Mouse (Mus musculus) megakaryocyte progenitor cell, adult 5-6 weeks (primary cell): ENCODE measurements around the gene Olfr1129. TPM values are rescaled to one million over a fixed set of nuclear protein-coding genes. Genes with fewer than 3 reads are reported as not detected.
"Not testable (repeated sequence)": the region's sequence is repeated elsewhere in the genome, so short reads cannot be mapped to it uniquely, and the experiment has no call there.

Source experiments
- ATAC-seq: replicated peaks from 2 replicates; pipeline ENCODE4 v1.8.0; 2016; ENCODE audit warnings: mild to moderate bottlenecking, moderate TSS enrichment, inconsistent platforms; ENCODE audit not compliant: poor library complexity
- total RNA-seq, 2 experiments: library from RNA; stranded (forward) in 1 of 2; stranded (reverse) in 1 of 2; fragments of 157-497, 149-512 nt in 1 of 2; fragments of 200-1000 nt in 1 of 2; gene quantifications; 2 replicates each; pipeline versions ENCODE4 v1.2.3 to v1.2.4; 2015 to 2017

Olfr1129 gene
- total RNA-seq (2015) = not detected in 2 replicates
- total RNA-seq (2017) = not detected in 2 replicates

GRCm38 (mm10) chr2:87573602-87574001, at the start of gene Olfr1129:
TSS of gene Olfr1129 (plus strand) at chr2:87573902.
- not testable (repeated sequence) for ATAC-seq

- not testable (repeated sequence) for ATAC-seq
Observed at GRCm38 (mm10) chr2:87525899-87526616, 47.6 kb upstream of the Olfr1129 start.

- ATAC-seq = no peak
Observed at GRCm38 (mm10) chr2:87531496-87531895, 42.2 kb upstream of the Olfr1129 start, which contains the start of gene Olfr153. TSS of gene Olfr153 (plus strand) at chr2:87531796.

- no peak for ATAC-seq
Observed at GRCm38 (mm10) chr2:87534826-87535225, 38.9 kb upstream of the Olfr1129 start.

- no peak for ATAC-seq
Observed at GRCm38 (mm10) chr2:87545442-87545841, 28.3 kb upstream of the Olfr1129 start, which contains the start of gene Olfr1128. TSS of gene Olfr1128 (minus strand) at chr2:87545542.

- not testable (repeated sequence) for ATAC-seq
Observed at GRCm38 (mm10) chr2:87605912-87606311, 32.2 kb downstream of the Olfr1129 start, which contains the start of gene Olfr1130. TSS of gene Olfr1130 (plus strand) at chr2:87606212.

GRCm38 (mm10) chr2:87626804-87627203, 53.1 kb downstream of the Olfr1129 start, which contains the start of gene Olfr1131:
TSS of gene Olfr1131 (plus strand) at chr2:87627104.
- ATAC-seq = no peak

Other genes with a start within 250 kb of the Olfr1129 start
- not detected in 2 replicates for gene Olfr1120, start 219.1 kb upstream of the Olfr1129 start, total RNA-seq (2015)
- not detected in 2 replicates for gene Olfr1120, start 219.1 kb upstream of the Olfr1129 start, total RNA-seq (2017)
- not detected in 2 replicates for gene Olfr1121, start 204.0 kb upstream of the Olfr1129 start, total RNA-seq (2015)
- gene Olfr1121, start 204.0 kb upstream of the Olfr1129 start, total RNA-seq (2017) = not detected in 2 replicates
- not detected in 2 replicates for gene Olfr1122, start 188.1 kb upstream of the Olfr1129 start, total RNA-seq (2015)
- gene Olfr1122, start 188.1 kb upstream of the Olfr1129 start, total RNA-seq (2017) = not detected in 2 replicates
- gene Olfr1123, start 157.3 kb upstream of the Olfr1129 start, total RNA-seq (2015) = not detected in 2 replicates
- gene Olfr1123, start 157.3 kb upstream of the Olfr1129 start, total RNA-seq (2017) = not detected in 2 replicates
- not detected in 2 replicates for gene Olfr1124, start 143.6 kb upstream of the Olfr1129 start, total RNA-seq (2015)
- not detected in 2 replicates for gene Olfr1124, start 143.6 kb upstream of the Olfr1129 start, total RNA-seq (2017)
- gene Olfr1126, start 119.9 kb upstream of the Olfr1129 start, total RNA-seq (2015) = not detected in 2 replicates
- gene Olfr1126, start 119.9 kb upstream of the Olfr1129 start, total RNA-seq (2017) = not detected in 2 replicates
- gene Pramel7, start 76.8 kb upstream of the Olfr1129 start, total RNA-seq (2015) = not detected in 2 replicates
- gene Pramel7, start 76.8 kb upstream of the Olfr1129 start, total RNA-seq (2017) = not detected in 2 replicates
- gene Pramel6, start 67.3 kb upstream of the Olfr1129 start, total RNA-seq (2015) = not detected in 2 replicates
- gene Pramel6, start 67.3 kb upstream of the Olfr1129 start, total RNA-seq (2017) = not detected in 2 replicates
- gene Olfr153, start 42.1 kb upstream of the Olfr1129 start, total RNA-seq (2015) = not detected in 2 replicates
- not detected in 2 replicates for gene Olfr153, start 42.1 kb upstream of the Olfr1129 start, total RNA-seq (2017)
- gene Olfr1128, start 28.4 kb upstream of the Olfr1129 start, total RNA-seq (2015) = not detected in 2 replicates
- gene Olfr1128, start 28.4 kb upstream of the Olfr1129 start, total RNA-seq (2017) = not detected in 2 replicates
- gene Olfr1130, start 32.3 kb downstream of the Olfr1129 start, total RNA-seq (2015) = not detected in 2 replicates
- gene Olfr1130, start 32.3 kb downstream of the Olfr1129 start, total RNA-seq (2017) = not detected in 2 replicates
- not detected in 2 replicates for gene Olfr1131, start 53.2 kb downstream of the Olfr1129 start, total RNA-seq (2015)
- gene Olfr1131, start 53.2 kb downstream of the Olfr1129 start, total RNA-seq (2017) = not detected in 2 replicates
- not detected in 2 replicates for gene Olfr1132, start 63.6 kb downstream of the Olfr1129 start, total RNA-seq (2015)
- gene Olfr1132, start 63.6 kb downstream of the Olfr1129 start, total RNA-seq (2017) = not detected in 2 replicates
- gene Olfr1133, start 73.5 kb downstream of the Olfr1129 start, total RNA-seq (2015) = not detected in 2 replicates
- gene Olfr1133, start 73.5 kb downstream of the Olfr1129 start, total RNA-seq (2017) = not detected in 2 replicates
- gene Olfr1134, start 84.6 kb downstream of the Olfr1129 start, total RNA-seq (2015) = not detected in 2 replicates
- gene Olfr1134, start 84.6 kb downstream of the Olfr1129 start, total RNA-seq (2017) = not detected in 2 replicates
- gene Olfr1135, start 99.8 kb downstream of the Olfr1129 start, total RNA-seq (2015) = not detected in 2 replicates
- gene Olfr1135, start 99.8 kb downstream of the Olfr1129 start, total RNA-seq (2017) = not detected in 2 replicates
- not detected in 2 replicates for gene Olfr1136, start 120.0 kb downstream of the Olfr1129 start, total RNA-seq (2015)
- not detected in 2 replicates for gene Olfr1136, start 120.0 kb downstream of the Olfr1129 start, total RNA-seq (2017)
- gene Olfr1137, start 139.3 kb downstream of the Olfr1129 start, total RNA-seq (2015) = not detected in 2 replicates
- gene Olfr1137, start 139.3 kb downstream of the Olfr1129 start, total RNA-seq (2017) = not detected in 2 replicates
- not detected in 2 replicates for gene Olfr1138, start 166.1 kb downstream of the Olfr1129 start, total RNA-seq (2015)
- not detected in 2 replicates for gene Olfr1138, start 166.1 kb downstream of the Olfr1129 start, total RNA-seq (2017)
- gene Olfr1140, start 169.8 kb downstream of the Olfr1129 start, total RNA-seq (2015) = not detected in 2 replicates
- not detected in 2 replicates for gene Olfr1140, start 169.8 kb downstream of the Olfr1129 start, total RNA-seq (2017)
- gene Olfr1141, start 180.1 kb downstream of the Olfr1129 start, total RNA-seq (2015) = not detected in 2 replicates
- gene Olfr1141, start 180.1 kb downstream of the Olfr1129 start, total RNA-seq (2017) = not detected in 2 replicates
- gene Olfr152, start 205.6 kb downstream of the Olfr1129 start, total RNA-seq (2015) = not detected in 2 replicates
- not detected in 2 replicates for gene Olfr152, start 205.6 kb downstream of the Olfr1129 start, total RNA-seq (2017)
- gene Olfr1143, start 226.7 kb downstream of the Olfr1129 start, total RNA-seq (2015) = not detected in 2 replicates
- gene Olfr1143, start 226.7 kb downstream of the Olfr1129 start, total RNA-seq (2017) = not detected in 2 replicates
- gene Olfr1145, start 235.9 kb downstream of the Olfr1129 start, total RNA-seq (2015) = not detected in 2 replicates
- gene Olfr1145, start 235.9 kb downstream of the Olfr1129 start, total RNA-seq (2017) = not detected in 2 replicates